Mouse (Mus musculus): Measurements from ENCODE around the gene Slc25a51.
"Not testable (repeated sequence)": the region's sequence is repeated elsewhere in the genome, so short reads cannot be mapped to it uniquely, and the experiment has no call there.

GRCm38 (mm10) chr4:45396211-45396610 lies 12.4 kb downstream of the Slc25a51 start:
- TF ChIP-seq REST (IDR thresholded peaks at IDR 0.05; ENCODE audit: insufficient read depth, insufficient read length); POLR2A (IDR thresholded peaks at IDR 0.05; ENCODE audit: insufficient read length, low read depth); TCF12 (IDR thresholded peaks at IDR 0.05; ENCODE audit: insufficient read depth, poor library complexity, severe bottlenecking); POLR2AphosphoS2 (IDR thresholded peaks at IDR 0.05; ENCODE audit: insufficient read length, low read depth); CEBPB (IDR thresholded peaks at IDR 0.05; ENCODE audit: insufficient read depth, poor library complexity, severe bottlenecking); SRF (IDR thresholded peaks at IDR 0.05; ENCODE audit: control insufficient read depth, insufficient read length, low read depth): not testable (repeated sequence)
